Comparison of ENCODE assay signal across 21 mouse cellular contexts in the genomic region with DNA sequence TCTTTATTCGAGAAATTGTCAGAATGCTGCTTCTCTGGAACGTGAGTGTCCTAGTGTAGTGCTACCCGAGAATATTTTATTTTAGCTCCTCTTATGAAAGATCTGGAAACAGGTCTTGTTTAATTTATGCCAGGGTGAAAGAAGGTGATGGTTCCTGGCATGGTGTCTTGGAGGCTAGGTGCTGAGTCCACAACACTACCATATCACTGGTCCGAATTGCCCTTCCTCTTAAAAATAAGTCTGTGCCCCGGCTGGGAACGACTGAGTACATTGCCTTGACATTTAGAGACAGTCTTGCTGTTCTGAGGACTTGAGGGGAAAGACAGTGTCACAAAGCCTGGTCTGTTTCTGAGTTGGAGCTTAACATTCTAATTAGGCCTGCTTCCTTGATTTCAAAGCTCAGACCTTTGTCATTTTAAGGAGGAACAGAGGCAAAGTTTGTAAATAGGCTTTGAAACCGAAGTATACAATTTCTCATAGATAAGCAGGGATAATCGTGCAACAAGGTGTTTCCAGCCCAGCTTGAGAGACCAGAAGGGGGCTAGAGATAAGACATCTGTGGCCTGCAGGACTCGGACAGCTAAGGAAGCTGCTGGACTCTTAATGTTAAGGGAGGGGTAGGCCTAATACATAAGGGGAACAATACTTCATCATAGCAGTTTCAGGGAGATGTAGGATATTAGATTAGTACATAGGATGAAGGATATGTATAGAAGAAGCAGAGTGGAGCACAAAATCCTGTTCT. TPM values are rescaled to one million over a fixed set of nuclear protein-coding genes. Genes with fewer than 3 reads are reported as not detected.
DNase-seq lines count a peak whose midpoint lies in the region; ATAC-seq and TF ChIP-seq lines count a peak whose summit lies in the region.
"Had no signal": no experiment of that assay in that cellular context is flagged by ENCODE, and none has a peak within 500 bp of the region (broad histone marks: within the 10 kb centered on the region; RNA-seq: fewer than 3 reads in every experiment).

No protein-coding gene starts in this region.

- no peak for DNase-seq in heart, adult 2 months
- DNase-seq in thymus, postnatal 0 days (ENCODE audit: low spot score): no peak
- no peak for DNase-seq in layer of hippocampus, adult 18-20 months (ENCODE audit: low spot score in 2 of 2)
- DNase-seq: adrenal gland, postnatal 25 days; cerebellum, adult 8-10 months; gastrocnemius, postnatal 36 days; kidney, adult 9 months; kidney, postnatal 36 days; thymus, adult 18-20 months had no signal

- no peaks in the 10 kb centered on the region for H3K79me2 ChIP-seq in heart, adult 2 months (replicated peaks; ENCODE audit: control insufficient read depth, insufficient read depth, low read length)

- H3K4me1 ChIP-seq in heart, embryonic 11.5 days (ENCODE audit: control insufficient read depth, insufficient read depth, low read length): no peaks in the 10 kb centered on the region
- H3K4me1 ChIP-seq in heart, adult 2 months (ENCODE audit: control insufficient read depth, insufficient read depth, low read length): no peaks in the 10 kb centered on the region; the same call in 1 of the 2 replicates
- H3K4me1 ChIP-seq in liver, embryonic 15.5 days (replicated peaks): peaks cover 24% of the 10 kb centered on the region
- no peaks in the 10 kb centered on the region for H3K4me1 ChIP-seq in kidney, embryonic 14.5 days (ENCODE audit: control insufficient read depth, insufficient read depth, low read length)
- H3K4me1 ChIP-seq: forebrain, embryonic 13.5 days; limb, embryonic 13.5 days; midbrain, embryonic 13.5 days; neural tube, embryonic 12.5 days; stomach, embryonic 15.5 days had no signal

- no peaks in the 10 kb centered on the region for H3K9me3 ChIP-seq in heart, embryonic 11.5 days (replicated peaks; ENCODE audit: control insufficient read depth, low read length)
- no peaks in the 10 kb centered on the region for H3K9me3 ChIP-seq in liver, embryonic 15.5 days (replicated peaks)
- no peaks in the 10 kb centered on the region for H3K9me3 ChIP-seq in kidney, embryonic 14.5 days (ENCODE audit: control insufficient read depth, low read length)
- H3K9me3 ChIP-seq: forebrain, embryonic 13.5 days; heart, embryonic 13.5 days; limb, embryonic 13.5 days; midbrain, embryonic 13.5 days; neural tube, embryonic 12.5 days; stomach, embryonic 15.5 days had no signal

- peak overlapping the region; percentile 3; the same call in 1 of the 2 replicates for H3K4me3 ChIP-seq in heart, embryonic 11.5 days (ENCODE audit: low read depth, low read length)
- H3K4me3 ChIP-seq in heart, adult 2 months: no peak overlapping the region
- no peak overlapping the region for H3K4me3 ChIP-seq in liver, embryonic 15.5 days (replicated peaks)
- H3K4me3 ChIP-seq in kidney, embryonic 14.5 days (ENCODE audit: low read length): no peak overlapping the region
- H3K4me3 ChIP-seq: forebrain, embryonic 13.5 days; heart, embryonic 13.5 days; limb, embryonic 13.5 days; midbrain, embryonic 13.5 days; neural tube, embryonic 12.5 days; stomach, embryonic 15.5 days had no signal

- H3K9ac ChIP-seq in heart, embryonic 11.5 days (ENCODE audit: low read depth, low read length): peak overlapping the region; percentile 34; the same call in 1 of the 2 replicates
- H3K9ac ChIP-seq in heart, adult 2 months (ENCODE audit: low read depth, low read length): no peak overlapping the region; the same call in 1 of the 2 replicates
- 0 out of 2 replicates have a peak overlapping the region, but pooled peaks have one; percentile 19 for H3K9ac ChIP-seq in liver, embryonic 15.5 days
- no peak overlapping the region for H3K9ac ChIP-seq in kidney, embryonic 14.5 days (ENCODE audit: low read depth, low read length)
- H3K9ac ChIP-seq: forebrain, embryonic 13.5 days; heart, embryonic 13.5 days; hindbrain, embryonic 14.5 days; limb, embryonic 13.5 days; midbrain, embryonic 13.5 days; neural tube, embryonic 12.5 days; stomach, embryonic 15.5 days had no signal

- H3K27me3 ChIP-seq in heart, embryonic 11.5 days (ENCODE audit: control insufficient read depth, insufficient read depth, low read length): no peaks in the 10 kb centered on the region
- H3K27me3 ChIP-seq in heart, adult 2 months (ENCODE audit: control insufficient read depth, insufficient read depth, low read length): no peaks in the 10 kb centered on the region
- H3K27me3 ChIP-seq in liver, embryonic 15.5 days: no peaks in the 10 kb centered on the region
- no peaks in the 10 kb centered on the region for H3K27me3 ChIP-seq in kidney, embryonic 14.5 days (ENCODE audit: control insufficient read depth, insufficient read depth, low read length)
- H3K27me3 ChIP-seq: forebrain, embryonic 13.5 days; heart, embryonic 13.5 days; midbrain, embryonic 13.5 days; neural tube, embryonic 12.5 days; stomach, embryonic 15.5 days had no signal

- peak overlapping the region; percentile 24; the same call in 1 of the 2 replicates for H3K4me2 ChIP-seq in heart, embryonic 11.5 days
- peak overlapping the region; percentile 44 for H3K4me2 ChIP-seq in liver, embryonic 15.5 days
- no peak overlapping the region for H3K4me2 ChIP-seq in kidney, embryonic 14.5 days (replicated peaks; ENCODE audit: low read depth, low read length)
- H3K4me2 ChIP-seq: forebrain, embryonic 13.5 days; heart, embryonic 13.5 days; hindbrain, embryonic 14.5 days; limb, embryonic 13.5 days; midbrain, embryonic 13.5 days; neural tube, embryonic 12.5 days; stomach, embryonic 15.5 days had no signal

- 57% methylated on average over 9 of the region's 9 CpGs for WGBS in heart, embryonic 11.5 days (ENCODE audit: insufficient replicate concordance)
- WGBS in heart, adult 2 months: 64% methylated on average over 9 of the region's 9 CpGs
- WGBS in liver, embryonic 15.5 days (ENCODE audit: insufficient replicate concordance): 47% methylated on average over 9 of the region's 9 CpGs
- 81% methylated on average over 9 of the region's 9 CpGs for WGBS in kidney, embryonic 14.5 days

- no peak for TF ChIP-seq CTCF in heart, adult 2 months (IDR thresholded peaks at IDR 0.05)

- 0 out of 2 replicates have a peak, but pooled peaks have one; percentile 67 for ATAC-seq in heart, embryonic 11.5 days (replicated peaks; ENCODE audit: insufficient number of reproducible peaks, low FRiP score, low TSS enrichment)
- ATAC-seq in erythroid progenitor cell, adult 5-6 weeks (replicated peaks; ENCODE audit: low FRiP score, poor library complexity, severe bottlenecking): peak; percentile 92
- ATAC-seq in liver, embryonic 15.5 days (ENCODE audit: insufficient read depth): peak; percentile 85
- ATAC-seq in kidney, embryonic 14.5 days (ENCODE audit: low FRiP score, low TSS enrichment): no peak
- ATAC-seq: forebrain, embryonic 13.5 days; midbrain, embryonic 13.5 days; Patski had no signal

- H3K36me3 ChIP-seq in heart, embryonic 11.5 days (ENCODE audit: control insufficient read depth, insufficient read depth, low read length): no peaks in the 10 kb centered on the region
- H3K36me3 ChIP-seq in heart, adult 2 months (ENCODE audit: control insufficient read depth, insufficient read depth, low read length): no peaks in the 10 kb centered on the region
- no peaks in the 10 kb centered on the region for H3K36me3 ChIP-seq in liver, embryonic 15.5 days (replicated peaks)
- H3K36me3 ChIP-seq in kidney, embryonic 14.5 days (ENCODE audit: control insufficient read depth, insufficient read depth, low read length): no peaks in the 10 kb centered on the region
- H3K36me3 ChIP-seq: heart, embryonic 13.5 days; limb, embryonic 13.5 days; midbrain, embryonic 13.5 days; neural tube, embryonic 12.5 days; stomach, embryonic 15.5 days had no signal

- no peak for TF ChIP-seq POLR2A in heart, adult 2 months (IDR thresholded peaks at IDR 0.05; ENCODE audit: insufficient read depth, low read depth, low read length)

- peak overlapping the region; percentile 70; the same call in 1 of the 2 replicates for H3K27ac ChIP-seq in heart, embryonic 11.5 days (ENCODE audit: low read depth, low read length)
- H3K27ac ChIP-seq in heart, adult 2 months: no peak overlapping the region
- H3K27ac ChIP-seq in liver, embryonic 15.5 days (replicated peaks): peak overlapping the region; percentile 51
- H3K27ac ChIP-seq in kidney, embryonic 14.5 days (ENCODE audit: low read depth, low read length): no peak overlapping the region
- H3K27ac ChIP-seq: forebrain, embryonic 13.5 days; heart, embryonic 13.5 days; hindbrain, embryonic 14.5 days; limb, embryonic 13.5 days; midbrain, embryonic 13.5 days; neural tube, embryonic 12.5 days; stomach, embryonic 15.5 days had no signal

- TF ChIP-seq EP300 in heart, adult 2 months (IDR thresholded peaks at IDR 0.05; ENCODE audit: insufficient read depth, low read depth, low read length): no peak

- intact Hi-C loops in heart, adult 2 months (cut with DNase I): loop anchor here (10.0 kb wide), 1 partner anchor 220 kb away; the partner anchor contains the start of gene Maged2

RNA-seq across cellular contexts. Expression of gene Apex2, which starts 5.5 kb away (rescaled TPM):
- 18.2 and 18.4 TPM in 2 replicates for polyA plus RNA-seq in heart, embryonic 11.5 days (2014; fragmentation: Nextera tagmentation; extraction: Ambion mirVana)
- 1 to 10 TPM; 6.5 to 9.6 TPM for total RNA-seq in heart, adult 2 months (2021)
- 6.9 and 10.7 TPM in 2 replicates for polyA plus RNA-seq in heart, adult 2 months (2012; rRNA removed)
- total RNA-seq in erythroid progenitor cell, adult 5-6 weeks (2015; ENCODE audit: low replicate concordance): 15.1 and 25.2 TPM in 2 replicates
- 12.0 and 18.1 TPM in 2 replicates for total RNA-seq in erythroid progenitor cell, adult 5-6 weeks (2017; ENCODE audit: low replicate concordance)
- 11.1 and 12.4 TPM in 2 replicates for polyA plus RNA-seq in liver, embryonic 15.5 days (2015; fragmentation: Nextera tagmentation; extraction: Ambion mirVana)
- polyA plus RNA-seq in thymus, postnatal 0 days (2015; fragmentation: Nextera tagmentation; extraction: Ambion mirVana): 14.5 and 16.0 TPM in 2 replicates
- total RNA-seq in layer of hippocampus, adult 18-20 months (2021): 10 to 100 TPM; 10.1 to 13.9 TPM
- polyA plus RNA-seq in kidney, embryonic 14.5 days (2014; fragmentation: Nextera tagmentation; extraction: Ambion mirVana): 23.5 and 24.2 TPM in 2 replicates

RNA-seq across cellular contexts. Expression of gene Pfkfb1, which starts 7.2 kb away (rescaled TPM):
- polyA plus RNA-seq in heart, embryonic 11.5 days (2014; fragmentation: Nextera tagmentation; extraction: Ambion mirVana): 9.2 and 11.3 TPM in 2 replicates
- 10 to 100 TPM in 1 of 2 experiments, 1 to 10 TPM in 1; 5.5 to 16.4 TPM for total RNA-seq in heart, adult 2 months (2021)
- polyA plus RNA-seq in heart, adult 2 months (2012; rRNA removed): 17.0 and 24.5 TPM in 2 replicates
- 20.2 and 33.5 TPM in 2 replicates for total RNA-seq in erythroid progenitor cell, adult 5-6 weeks (2015; ENCODE audit: low replicate concordance)
- total RNA-seq in erythroid progenitor cell, adult 5-6 weeks (2017; ENCODE audit: low replicate concordance): 17.7 and 21.8 TPM in 2 replicates
- polyA plus RNA-seq in liver, embryonic 15.5 days (2015; fragmentation: Nextera tagmentation; extraction: Ambion mirVana): 8.1 and 10.1 TPM in 2 replicates
- 3.1 and 3.3 TPM in 2 replicates for polyA plus RNA-seq in thymus, postnatal 0 days (2015; fragmentation: Nextera tagmentation; extraction: Ambion mirVana)
- total RNA-seq in layer of hippocampus, adult 18-20 months (2021): under 1 TPM; 0.84 to 0.92 TPM
- 6.7 and 8.6 TPM in 2 replicates for polyA plus RNA-seq in kidney, embryonic 14.5 days (2014; fragmentation: Nextera tagmentation; extraction: Ambion mirVana)

RNA-seq across cellular contexts. Expression of gene Alas2, which starts 48.0 kb away (rescaled TPM):
- 176 and 196 TPM in 2 replicates for polyA plus RNA-seq in heart, embryonic 11.5 days (2014; fragmentation: Nextera tagmentation; extraction: Ambion mirVana)
- total RNA-seq in heart, adult 2 months (2021): 100 to 1,000 TPM in 1 of 2 experiments, 10 to 100 TPM in 1; 66.6 to 536 TPM
- polyA plus RNA-seq in heart, adult 2 months (2012; rRNA removed): 62.2 and 511 TPM in 2 replicates
- total RNA-seq in erythroid progenitor cell, adult 5-6 weeks (2015; ENCODE audit: low replicate concordance): 2,632 and 2,832 TPM in 2 replicates
- 1,921 and 2,180 TPM in 2 replicates for total RNA-seq in erythroid progenitor cell, adult 5-6 weeks (2017; ENCODE audit: low replicate concordance)
- polyA plus RNA-seq in liver, embryonic 15.5 days (2015; fragmentation: Nextera tagmentation; extraction: Ambion mirVana): 1,389 and 1,560 TPM in 2 replicates
- polyA plus RNA-seq in thymus, postnatal 0 days (2015; fragmentation: Nextera tagmentation; extraction: Ambion mirVana): 8.1 and 8.5 TPM in 2 replicates
- total RNA-seq in layer of hippocampus, adult 18-20 months (2021): 1 to 10 TPM; 3.4 to 5.4 TPM
- 21.0 and 33.3 TPM in 2 replicates for polyA plus RNA-seq in kidney, embryonic 14.5 days (2014; fragmentation: Nextera tagmentation; extraction: Ambion mirVana)

Comparison
In these comparisons a context has a peak if more than half of its experiments do, and no peak if none do; other contexts are left out.
1. H3K27ac ChIP-seq: peak in heart, embryonic 11.5 days (single experiment) and liver, embryonic 15.5 days (single experiment); none in heart, adult 2 months (single experiment) and kidney, embryonic 14.5 days (single experiment).
2. H3K9ac ChIP-seq: peak in heart, embryonic 11.5 days (single experiment) and liver, embryonic 15.5 days (single experiment); none in heart, adult 2 months (single experiment) and kidney, embryonic 14.5 days (single experiment).